Mouse (Mus musculus) cerebellum, adult 2 months (tissue): ENCODE measurements at regions not wholly inside any gene's neighbourhood (a gene's known extent, or its start where the extent isn't known, plus 50 kb on each side); places are given as distances from the start of the nearest gene placed in this dataset.

ENCODE experiments used
- CTCF ChIP-seq: fragments of 200-500 bp; IDR thresholded peaks from 2 replicates; pipeline ENCODE4 v1.5.1; 2011; ENCODE audit warnings: low read depth, mild to moderate bottlenecking, control low read depth, low read length, moderate library complexity, borderline replicate concordance; ENCODE audit not compliant: insufficient read depth
- POLR2A ChIP-seq: fragments of 200-500 bp; IDR thresholded peaks from 2 replicates; pipeline ENCODE4 v1.6.1; 2011; ENCODE audit warnings: low read length, control low read depth, borderline replicate concordance; ENCODE audit not compliant: insufficient read depth

DNA sequence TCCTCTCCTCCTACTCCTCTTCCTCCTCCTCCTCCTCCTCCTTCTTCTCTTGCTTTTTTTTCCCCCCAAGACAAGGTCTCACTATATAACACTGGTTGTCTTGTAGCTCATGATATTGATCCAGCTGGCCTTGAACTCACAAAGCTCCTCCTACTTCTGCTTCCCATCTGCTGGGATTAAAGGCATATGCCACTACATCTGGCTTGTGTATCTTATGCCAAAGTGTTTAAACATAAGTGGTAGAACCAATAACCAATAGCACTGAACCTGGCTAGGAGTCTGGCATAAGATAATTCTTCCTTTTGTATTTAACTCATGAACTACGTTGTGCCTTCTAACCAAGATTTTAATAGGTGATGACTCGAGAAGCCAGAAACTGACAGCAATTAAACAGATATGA, 143.7 kb downstream of the Dusp6 start:
- TF ChIP-seq CTCF (no peak), POLR2A (no peak)
